Mouse (Mus musculus): Measurements from ENCODE around the gene Rhot1.

GRCm38 (mm10) chr11:80168611-80169249 is 40.1 kb upstream of the Rhot1 start:
- TF ChIP-seq MYOG (IDR thresholded peaks at IDR 0.05; ENCODE audit: control insufficient read depth in 1 of 3, insufficient read depth in 1 of 3, insufficient read length in 2 of 3, low read depth in 2 of 3) (no peak), USF1 (IDR thresholded peaks at IDR 0.05; ENCODE audit: low read depth) (no peak), POLR2A (IDR thresholded peaks at IDR 0.05; ENCODE audit: insufficient read length, low read depth) (no peak), E2F4 (IDR thresholded peaks at IDR 0.05; ENCODE audit: insufficient read depth) (no peak), SRF (IDR thresholded peaks at IDR 0.05; ENCODE audit: control insufficient read depth, insufficient read length, low read depth) (no peak)

Data from myocyte (in vitro differentiated cells).